Mouse (Mus musculus): ENCODE results near the gene Etfrf1. TPM values are rescaled to one million over a fixed set of nuclear protein-coding genes. Genes with fewer than 3 reads are reported as not detected.

The Etfrf1 gene
- total and polyA plus RNA-seq, 2 experiments from 2014 or later = 31.8 to 86.9 TPM

GRCm38 (mm10) chr6:145255952-145256700, 45.2 kb downstream of the Etfrf1 start:
- Histone ChIP-seq H3K27ac (ENCODE audit: low read depth) (no peak overlapping the region), H3K27me3 (ENCODE audit: control insufficient read depth, insufficient read depth, low read length) (peaks cover 23% of the 10 kb centered on the region; the same call in 1 of the 2 replicates), H3K4me2 (ENCODE audit: low read depth, low read length) (no peak overlapping the region), H3K9me3 (replicated peaks; ENCODE audit: control insufficient read depth, low read length) (no peaks in the 10 kb centered on the region), H3K4me1 (ENCODE audit: control insufficient read depth, insufficient read depth) (no peaks in the 10 kb centered on the region), H3K36me3 (replicated peaks; ENCODE audit: control insufficient read depth, insufficient read depth, low read length) (no peaks in the 10 kb centered on the region), H3K4me3 (ENCODE audit: low read depth, low read length) (no peak overlapping the region), H3K9ac (replicated peaks; ENCODE audit: low read depth, low read length) (no peak overlapping the region)
- WGBS = 56% methylated on average over 13 of the region's 13 CpGs
- TF ChIP-seq CTCF (IDR thresholded peaks at IDR 0.05; ENCODE audit: low read depth) (no peak; the same call in 1 of the 2 replicates), EP300 (IDR thresholded peaks at IDR 0.05; ENCODE audit: low read depth) (no peak)
- DNase-seq (ENCODE audit: low spot score) = no peak
- ATAC-seq (ENCODE audit: insufficient read depth, low read depth) = no peak

- Histone ChIP-seq H3K9ac (replicated peaks; ENCODE audit: low read depth, low read length) (no peak overlapping the region), H3K9me3 (replicated peaks; ENCODE audit: control insufficient read depth, low read length) (no peaks in the 10 kb centered on the region), H3K4me1 (ENCODE audit: control insufficient read depth, insufficient read depth) (no peaks in the 10 kb centered on the region), H3K4me2 (ENCODE audit: low read depth, low read length) (no peak overlapping the region), H3K4me3 (ENCODE audit: low read depth, low read length) (no peak overlapping the region), H3K36me3 (replicated peaks; ENCODE audit: control insufficient read depth, insufficient read depth, low read length) (no peaks in the 10 kb centered on the region), H3K27ac (ENCODE audit: low read depth) (no peak overlapping the region), H3K27me3 (ENCODE audit: control insufficient read depth, insufficient read depth, low read length) (peaks cover 21% of the 10 kb centered on the region; the same call in 1 of the 2 replicates)
- TF ChIP-seq EP300 (IDR thresholded peaks at IDR 0.05; ENCODE audit: low read depth) (no peak), CTCF (IDR thresholded peaks at IDR 0.05; ENCODE audit: low read depth) (no peak)
- WGBS = 38% methylated on average over 2 of the region's 2 CpGs
- ATAC-seq (ENCODE audit: insufficient read depth, low read depth) (no peak), DNase-seq (ENCODE audit: low spot score) (no peak)
Measured at GRCm38 (mm10) chr6:145256701-145257073, 45.8 kb downstream of the Etfrf1 start.

- Histone ChIP-seq H3K9me3 (replicated peaks; ENCODE audit: control insufficient read depth, low read length) (no peaks in the 10 kb centered on the region), H3K36me3 (replicated peaks; ENCODE audit: control insufficient read depth, insufficient read depth, low read length) (no peaks in the 10 kb centered on the region), H3K9ac (replicated peaks; ENCODE audit: low read depth, low read length) (no peak overlapping the region), H3K4me3 (ENCODE audit: low read depth, low read length) (no peak overlapping the region), H3K27me3 (ENCODE audit: control insufficient read depth, insufficient read depth, low read length) (peaks cover 27% of the 10 kb centered on the region), H3K4me1 (ENCODE audit: control insufficient read depth, insufficient read depth) (no peaks in the 10 kb centered on the region), H3K27ac (ENCODE audit: low read depth) (no peak overlapping the region), H3K4me2 (ENCODE audit: low read depth, low read length) (no peak overlapping the region)
- DNase-seq (ENCODE audit: low spot score) = no peak
- no peak for ATAC-seq (ENCODE audit: insufficient read depth, low read depth)
- 86% methylated on average over 7 of the region's 7 CpGs for WGBS
- no peak for TF ChIP-seq EP300 (IDR thresholded peaks at IDR 0.05; ENCODE audit: low read depth)
- no peak for TF ChIP-seq CTCF (IDR thresholded peaks at IDR 0.05; ENCODE audit: low read depth)
Measured at GRCm38 (mm10) chr6:145262314-145262713, 51.4 kb downstream of the Etfrf1 start.

Other genes starting within 250 kb of the Etfrf1 start
- gene Bcat1, start 134.9 kb upstream of the Etfrf1 start, total RNA-seq (2014; rRNA removed; ENCODE audit: low replicate concordance) = 2.6 and 4.6 TPM in 2 replicates
- gene Bcat1, start 134.9 kb upstream of the Etfrf1 start, polyA plus RNA-seq (2015; fragmentation: Nextera tagmentation; extraction: Ambion mirVana) = 0.94 and 1.7 TPM in 2 replicates
- 4.2 and 5.7 TPM in 2 replicates for gene Lrmp, start 95.5 kb upstream of the Etfrf1 start, total RNA-seq (2014; rRNA removed; ENCODE audit: low replicate concordance)
- 0.98 and 1.2 TPM in 2 replicates for gene Lrmp, start 95.5 kb upstream of the Etfrf1 start, polyA plus RNA-seq (2015; fragmentation: Nextera tagmentation; extraction: Ambion mirVana)
- gene Casc1, start 129 bp upstream of the Etfrf1 start, total RNA-seq (2014; rRNA removed; ENCODE audit: low replicate concordance) = 0.08 and 2.2 TPM in 2 replicates
- 0.42 and 0.51 TPM in 2 replicates for gene Casc1, start 129 bp upstream of the Etfrf1 start, polyA plus RNA-seq (2015; fragmentation: Nextera tagmentation; extraction: Ambion mirVana)
- 10.2 and 16.8 TPM in 2 replicates for gene Kras, start 39.1 kb downstream of the Etfrf1 start, total RNA-seq (2014; rRNA removed; ENCODE audit: low replicate concordance)
- 29.2 and 34.2 TPM in 2 replicates for gene Kras, start 39.1 kb downstream of the Etfrf1 start, polyA plus RNA-seq (2015; fragmentation: Nextera tagmentation; extraction: Ambion mirVana)

Data from heart, postnatal 0 days (tissue).